Mouse (Mus musculus) CH12.LX (cell line): ENCODE results near the gene Gpr21. TPM values are rescaled to one million over a fixed set of nuclear protein-coding genes. Genes with fewer than 3 reads are reported as not detected.

ENCODE experiments used
- DNase-seq: peaks from one replicate; pipeline ENCODE4 v3.0.0-alpha.2; 2013; ENCODE audit errors: extremely low read depth
- H3K27ac ChIP-seq: 2 replicates; pipeline ENCODE4 v1.5.1; 2012; ENCODE audit warnings: low read depth, mild to moderate bottlenecking, control low read depth, moderate library complexity; ENCODE audit not compliant: insufficient read depth
- H3K27me3 ChIP-seq: replicated peaks from 2 replicates; pipeline ENCODE3; 2012; ENCODE audit warnings: inconsistent platforms
- H3K36me3 ChIP-seq, 2 experiments: replicated peaks in 1 of 2; 2 replicates each; pipeline versions ENCODE3 to v1.6.1; 2012; ENCODE audit warnings: inconsistent platforms in 1 of 2, low read length in 1 of 2, mild to moderate bottlenecking in 1 of 2, mixed read lengths in 1 of 2, moderate library complexity in 1 of 2; ENCODE audit not compliant: control insufficient read depth in 1 of 2, insufficient read depth in 1 of 2
- H3K4me1 ChIP-seq, 2 experiments: 2 replicates each; pipeline ENCODE4 v1.6.1; 2012; ENCODE audit warnings: inconsistent platforms in 1 of 2, moderate library complexity in 1 of 2; ENCODE audit not compliant: insufficient read depth in 2 of 2, control insufficient read depth in 1 of 2
- H3K4me2 ChIP-seq: 2 replicates; pipeline ENCODE4 v1.6.1; 2012; ENCODE audit warnings: low read depth, mild to moderate bottlenecking, control low read depth; ENCODE audit not compliant: poor library complexity, insufficient read depth, severe bottlenecking
- H3K4me3 ChIP-seq, 3 experiments: fragments of 150-350 bp in 1 of 3; sonication (generic) in 1 of 3; replicated peaks in 1 of 3; 2 replicates each; pipeline versions ENCODE3 to v1.5.1; 2011 to 2012; ENCODE audit warnings: low read depth in 2 of 3, low read length in 2 of 3, mild to moderate bottlenecking in 2 of 3, moderate library complexity in 2 of 3, control low read depth in 1 of 3, improper control_type of control experiment in 1 of 3, inconsistent platforms in 1 of 3, mixed read lengths in 1 of 3; ENCODE audit not compliant: poor library complexity in 1 of 3
- H3K79me2 ChIP-seq: replicated peaks from 2 replicates; pipeline ENCODE4 v1.6.1; 2012; ENCODE audit warnings: mild to moderate bottlenecking, moderate library complexity; ENCODE audit not compliant: control insufficient read depth, poor library complexity, insufficient read depth, severe bottlenecking; ENCODE audit errors: extremely low read depth
- H3K9ac ChIP-seq: 2 replicates; pipeline ENCODE4 v1.6.1; 2012; ENCODE audit warnings: low read depth, mild to moderate bottlenecking, control low read depth, moderate library complexity; ENCODE audit not compliant: insufficient read depth
- H3K9me3 ChIP-seq: replicated peaks from 2 replicates; pipeline ENCODE3; 2012; ENCODE audit warnings: low read length, inconsistent platforms, mixed read lengths
- BHLHE40 ChIP-seq: IDR thresholded peaks from 2 replicates; pipeline ENCODE4 v1.6.1; 2011; ENCODE audit warnings: mild to moderate bottlenecking, low read depth, low read length, improper control_type of control experiment
- CHD1 ChIP-seq: IDR thresholded peaks from 2 replicates; pipeline ENCODE4 v1.6.1; 2012; ENCODE audit warnings: low read depth, low read length, improper control_type of control experiment, inconsistent platforms
- CHD2 ChIP-seq: IDR thresholded peaks from 2 replicates; pipeline ENCODE4 v1.6.1; 2011; ENCODE audit warnings: low read length, improper control_type of control experiment
- ELF1 ChIP-seq: IDR thresholded peaks from 2 replicates; pipeline ENCODE4 v1.6.1; 2014; ENCODE audit warnings: low read depth, mild to moderate bottlenecking, inconsistent platforms, low read length, improper control_type of control experiment
- GABPA ChIP-seq: IDR thresholded peaks from 2 replicates; pipeline ENCODE4 v1.6.1; 2012; ENCODE audit warnings: low read depth, low read length, improper control_type of control experiment, inconsistent platforms; ENCODE audit not compliant: insufficient replicate concordance
- HCFC1 ChIP-seq: IDR thresholded peaks from 2 replicates; pipeline ENCODE4 v1.6.1; 2012; ENCODE audit warnings: low read depth, mild to moderate bottlenecking, inconsistent platforms, low read length, improper control_type of control experiment
- IRF4 ChIP-seq: IDR thresholded peaks from 2 replicates; pipeline ENCODE4 v1.6.1; 2014; ENCODE audit warnings: low read depth, mild to moderate bottlenecking, inconsistent platforms, low read length, improper control_type of control experiment
- JUN ChIP-seq: IDR thresholded peaks from 2 replicates; pipeline ENCODE4 v1.6.1; 2011; ENCODE audit warnings: low read depth, mild to moderate bottlenecking, low read length, improper control_type of control experiment, moderate library complexity; ENCODE audit not compliant: insufficient read depth
- JUND ChIP-seq: conservative IDR thresholded peaks from 2 replicates; pipeline ENCODE4 v1.6.1; 2011; ENCODE audit warnings: low read depth, low read length, improper control_type of control experiment
- KAT2A ChIP-seq: IDR thresholded peaks from 2 replicates; pipeline ENCODE4 v1.6.1; 2012; ENCODE audit warnings: low read length, improper control_type of control experiment, inconsistent platforms; ENCODE audit not compliant: insufficient replicate concordance
- MAFK ChIP-seq: IDR thresholded peaks from 2 replicates; pipeline ENCODE4 v1.6.1; 2011; ENCODE audit warnings: low read length, improper control_type of control experiment; ENCODE audit not compliant: insufficient replicate concordance
- MAZ ChIP-seq: IDR thresholded peaks from 2 replicates; pipeline ENCODE4 v1.6.1; 2012; ENCODE audit warnings: low read depth, mild to moderate bottlenecking, inconsistent platforms, low read length, improper control_type of control experiment, moderate library complexity
- MEF2A ChIP-seq: IDR thresholded peaks from 2 replicates; pipeline ENCODE4 v1.6.1; 2014; ENCODE audit warnings: low read depth, mild to moderate bottlenecking, inconsistent platforms, low read length, improper control_type of control experiment, borderline replicate concordance
- MXI1 ChIP-seq: IDR thresholded peaks from 2 replicates; pipeline ENCODE4 v1.6.1; 2011; ENCODE audit warnings: mild to moderate bottlenecking, low read depth, low read length, improper control_type of control experiment
- NRF1 ChIP-seq: IDR thresholded peaks from 2 replicates; pipeline ENCODE4 v1.6.1; 2014; ENCODE audit warnings: low read depth, mild to moderate bottlenecking, inconsistent platforms, low read length, improper control_type of control experiment, moderate library complexity
- RCOR1 ChIP-seq: conservative IDR thresholded peaks from 2 replicates; pipeline ENCODE4 v1.6.1; 2012; ENCODE audit warnings: low read depth, mild to moderate bottlenecking, inconsistent platforms, low read length, improper control_type of control experiment
- SIN3A ChIP-seq: IDR thresholded peaks from 2 replicates; pipeline ENCODE4 v1.6.1; 2012; ENCODE audit warnings: low read length, improper control_type of control experiment, inconsistent platforms
- SMC3 ChIP-seq: IDR thresholded peaks from 2 replicates; pipeline ENCODE4 v1.6.1; 2011; ENCODE audit warnings: low read depth, low read length, improper control_type of control experiment
- TBP ChIP-seq: conservative IDR thresholded peaks from 2 replicates; pipeline ENCODE4 v1.6.1; 2011; ENCODE audit warnings: low read depth, low read length, improper control_type of control experiment
- TCF12 ChIP-seq: IDR thresholded peaks from 2 replicates; pipeline ENCODE4 v1.6.1; 2014; ENCODE audit warnings: low read depth, mild to moderate bottlenecking, inconsistent platforms, low read length, improper control_type of control experiment
- USF1 ChIP-seq: IDR thresholded peaks from 2 replicates; pipeline ENCODE4 v1.6.1; 2014; ENCODE audit warnings: low read depth, mild to moderate bottlenecking, inconsistent platforms, low read length, improper control_type of control experiment
- ZC3H11A ChIP-seq: IDR thresholded peaks from 2 replicates; pipeline ENCODE4 v1.6.1; 2012; ENCODE audit warnings: low read depth, mild to moderate bottlenecking, inconsistent platforms, low read length, improper control_type of control experiment
- ZKSCAN1 ChIP-seq: IDR thresholded peaks from 2 replicates; pipeline ENCODE4 v1.6.1; 2012; ENCODE audit warnings: low read depth, inconsistent platforms, low read length, improper control_type of control experiment, borderline replicate concordance
- ZMIZ1 ChIP-seq: IDR thresholded peaks from 2 replicates; pipeline ENCODE4 v1.6.1; 2012; ENCODE audit warnings: low read depth, mild to moderate bottlenecking, inconsistent platforms, low read length, improper control_type of control experiment
- ZNF384 ChIP-seq: IDR thresholded peaks from 2 replicates; pipeline ENCODE4 v1.6.1; 2012; ENCODE audit warnings: low read depth, low read length, improper control_type of control experiment, inconsistent platforms
- dilution Hi-C: fragments of 300-500 bp; cut with MboI; formaldehyde crosslinking; loops from 2 replicates; pipeline ENCODE4 v1.14.3; 2020; ENCODE audit warnings: low sequenced_read_pairs; ENCODE audit not compliant: extremely low pct_unique_long_range_greater_than_20kb, extremely low pct_ligation_motif_present
- in situ Hi-C: fragments of 300-500 bp; cut with MboI; formaldehyde crosslinking; loops from 3 replicates; pipeline ENCODE4 v1.14.3; 2019; ENCODE audit warnings: low sequenced_read_pairs, low pct_ligation_motif_present, low pct_unique_long_range_greater_than_20kb, mixed read lengths
- polyA plus RNA-seq: library from polyadenylated mRNA; unstranded; fragments of >175 nt; gene quantifications from 2 replicates; pipeline ENCODE4 v1.2.1, GENCODE M21; 2012; ENCODE audit warnings: low read depth; ENCODE audit not compliant: insufficient read length
- total RNA-seq, 2 experiments: library from RNA; depleted of rRNA; stranded (reverse); fragments of 300-350 nt in 1 of 2; fragments of >200 nt in 1 of 2; gene quantifications; 2 replicates each; pipeline ENCODE4 v1.2.3; 2012 to 2014

Gene Gpr21
- total and polyA plus RNA-seq, 3 experiments = 0.25 TPM; not detected in 2

GRCm38 (mm10) chr2:37511134-37511901, 4.8 kb upstream of the Gpr21 start:
- Histone ChIP-seq H3K27me3 (no peaks in the 10 kb centered on the region), H3K9ac (no peak overlapping the region), H3K27ac (no peak overlapping the region), H3K4me1 (no peaks in the 10 kb centered on the region), H3K4me2 (no peak overlapping the region), H3K79me2 (no peaks in the 10 kb centered on the region), H3K9me3 (no peaks in the 10 kb centered on the region), H3K36me3 (peaks cover 17 to 46% of the 10 kb centered on the region in 2 experiments), H3K4me3 (no peak overlapping the region)
- dilution Hi-C loops = no loop called here
- DNase-seq = no peak
- no peak for TF ChIP-seq RCOR1
- no peak for TF ChIP-seq JUND
- no peak for TF ChIP-seq MAFK
- no peak for TF ChIP-seq JUN
- TF ChIP-seq ZMIZ1 = no peak
- TF ChIP-seq MXI1 = no peak
- no peak for TF ChIP-seq GABPA
- TF ChIP-seq IRF4 = no peak
- TF ChIP-seq ZC3H11A = no peak
- no peak for TF ChIP-seq HCFC1
- no peak for TF ChIP-seq MEF2A
- TF ChIP-seq USF1 = no peak
- in situ Hi-C loops = no loop called here

- dilution Hi-C loops = no loop called here
- Histone ChIP-seq H3K9ac (no peak overlapping the region), H3K9me3 (no peaks in the 10 kb centered on the region), H3K27ac (no peak overlapping the region), H3K79me2 (no peaks in the 10 kb centered on the region), H3K27me3 (no peaks in the 10 kb centered on the region), H3K4me2 (no peak overlapping the region), H3K4me1 (no peaks in the 10 kb centered on the region), H3K4me3 (no peak overlapping the region), H3K36me3 (peaks cover 25 to 40% of the 10 kb centered on the region in 2 experiments)
- TF ChIP-seq CHD2 (no peak), IRF4 (no peak), RCOR1 (no peak), KAT2A (no peak), SMC3 (no peak), TCF12 (no peak), ZNF384 (no peak), TBP (no peak), CHD1 (no peak), JUN (no peak), NRF1 (no peak), SIN3A (no peak), HCFC1 (no peak), ZKSCAN1 (no peak), MXI1 (no peak), ELF1 (no peak), MAZ (no peak), BHLHE40 (no peak), MAFK (no peak)
- no peak for DNase-seq
- in situ Hi-C loops = no loop called here
These were observed 860 bp downstream of the Gpr21 start for GRCm38 (mm10) chr2:37516922-37517462.
